Mouse (Mus musculus) spleen, postnatal 10 days (tissue): ENCODE results near the gene Efcab11.
"Not testable (repeated sequence)": the region's sequence is repeated elsewhere in the genome, so short reads cannot be mapped to it uniquely, and the experiment has no call there.

Experiments
- DNase-seq, 2 experiments: peaks; one replicate each; pipeline ENCODE4 v3.0.0; 2021 to 2022; ENCODE audit warnings: low spot score in 2 of 2

The Efcab11 gene

GRCm38 (mm10) chr12:99807891-99808290 is 76.3 kb downstream of the Efcab11 start:
- DNase-seq = no peak

- not testable (repeated sequence) for DNase-seq
These were observed 77.5 kb downstream of the Efcab11 start for GRCm38 (mm10) chr12:99806741-99807140.

GRCm38 (mm10) chr12:99795921-99796320 is 88.3 kb downstream of the Efcab11 start:
- no peak for DNase-seq

- DNase-seq = no peak
These were observed 89.2 kb downstream of the Efcab11 start for GRCm38 (mm10) chr12:99794792-99795620.

GRCm38 (mm10) chr12:99794158-99794515 is 90.1 kb downstream of the Efcab11 start:
- DNase-seq = no peak

GRCm38 (mm10) chr12:99793465-99794157 is 90.6 kb downstream of the Efcab11 start:
- no peak for DNase-seq

- DNase-seq = peak; percentile 12 to 56
These were observed 94.8 kb downstream of the Efcab11 start for GRCm38 (mm10) chr12:99789283-99789960.

- no peak for DNase-seq
These were observed 102.5 kb downstream of the Efcab11 start for GRCm38 (mm10) chr12:99781774-99782173.

- DNase-seq = no peak
These were observed 103.8 kb downstream of the Efcab11 start for GRCm38 (mm10) chr12:99780396-99780795.

GRCm38 (mm10) chr12:99779908-99780307 is 104.3 kb downstream of the Efcab11 start:
- no peak for DNase-seq

- DNase-seq = no peak
These were observed 107.6 kb downstream of the Efcab11 start for GRCm38 (mm10) chr12:99776497-99777139.

- DNase-seq = no peak
These were observed 109.4 kb downstream of the Efcab11 start for GRCm38 (mm10) chr12:99774864-99775263.

- DNase-seq = peak in 1 of 2 experiments; percentile 59
These were observed 110.5 kb downstream of the Efcab11 start for GRCm38 (mm10) chr12:99773636-99774193.

- no peak for DNase-seq
These were observed 113.2 kb downstream of the Efcab11 start for GRCm38 (mm10) chr12:99771018-99771417.

- no peak for DNase-seq
These were observed 114.6 kb downstream of the Efcab11 start for GRCm38 (mm10) chr12:99769626-99770025.

- no peak for DNase-seq
These were observed 116.5 kb downstream of the Efcab11 start for GRCm38 (mm10) chr12:99767691-99768090.

- DNase-seq = no peak
These were observed 118.3 kb downstream of the Efcab11 start for GRCm38 (mm10) chr12:99765979-99766378.

- DNase-seq = no peak
These were observed 120.2 kb downstream of the Efcab11 start for GRCm38 (mm10) chr12:99764053-99764452.

GRCm38 (mm10) chr12:99757754-99758526 is 126.3 kb downstream of the Efcab11 start:
- DNase-seq = no peak

GRCm38 (mm10) chr12:99756914-99757687 is 127.1 kb downstream of the Efcab11 start:
- no peak for DNase-seq
